Mouse (Mus musculus) intestine, embryonic 14.5 days (tissue): ENCODE measurements around the gene Gbp8. TPM values are rescaled to one million over a fixed set of nuclear protein-coding genes. Genes with fewer than 3 reads are reported as not detected.
"Not testable (repeated sequence)": the region's sequence is repeated elsewhere in the genome, so short reads cannot be mapped to it uniquely, and the experiment has no call there.

Experiments
- ATAC-seq: fragments of 200-750 bp; cut with Nextera tagmentation; replicated peaks from 2 replicates; pipeline ENCODE4 v1.8.0; 2017; ENCODE audit warnings: low read depth, moderate number of reproducible peaks, moderate TSS enrichment, moderate library complexity; ENCODE audit not compliant: low FRiP score, low TSS enrichment
- DNase-seq: peaks from one replicate; pipeline ENCODE4 v3.0.0-alpha.2; 2018; ENCODE audit warnings: low spot score
- H3K27ac ChIP-seq: fragments of 300-500 bp; sonication (generic); 2 replicates; pipeline ENCODE4 v1.5.1; 2014; ENCODE audit warnings: low read depth, mild to moderate bottlenecking, control low read depth
- H3K27me3 ChIP-seq: fragments of 300-500 bp; sonication (generic); replicated peaks from 2 replicates; pipeline ENCODE4 v1.6.1; 2014; ENCODE audit warnings: low read length, control low read depth; ENCODE audit not compliant: control insufficient read depth, insufficient read depth
- H3K36me3 ChIP-seq: fragments of 300-500 bp; sonication (generic); 2 replicates; pipeline ENCODE4 v1.6.1; 2014; ENCODE audit warnings: low read length, control low read depth; ENCODE audit not compliant: control insufficient read depth, insufficient read depth
- H3K4me1 ChIP-seq: fragments of 300-500 bp; sonication (generic); replicated peaks from 2 replicates; pipeline ENCODE4 v1.6.1; 2014; ENCODE audit warnings: low read length, control low read depth, mixed read lengths; ENCODE audit not compliant: control insufficient read depth, insufficient read depth
- H3K4me2 ChIP-seq: fragments of 300-500 bp; sonication (generic); 2 replicates; pipeline ENCODE4 v1.6.1; 2014; ENCODE audit warnings: low read length
- H3K4me3 ChIP-seq: fragments of 300-500 bp; sonication (generic); 2 replicates; pipeline ENCODE4 v1.5.1; 2014; ENCODE audit warnings: low read depth, low read length, control low read depth, mixed read lengths
- H3K9ac ChIP-seq: fragments of 300-500 bp; sonication (generic); 2 replicates; pipeline ENCODE4 v1.6.1; 2014; ENCODE audit warnings: mild to moderate bottlenecking, low read length
- H3K9me3 ChIP-seq: fragments of 300-500 bp; sonication (generic); 2 replicates; pipeline ENCODE4 v1.6.1; 2016; ENCODE audit warnings: low read length, control low read depth; ENCODE audit not compliant: control insufficient read depth
- WGBS: fragments of 180-500 bp; shearing (Covaris S2); extraction: QIAGEN DNeasy Blood & Tissue Kit; methylation state at CpG from one replicate; pipeline ENCODE4 v1.1.7; 2014; 5-methylcytosine and 5-hydroxymethylcytosine counted together
- polyA plus RNA-seq: library from polyadenylated mRNA; unstranded; fragments of >200 nt; fragmentation: Nextera tagmentation; extraction: Ambion mirVana; gene quantifications from 2 replicates; pipeline ENCODE4 v1.2.1, GENCODE M21; 2014

Gene Gbp8
- polyA plus RNA-seq: 1.6 and 2.4 TPM in 2 replicates

GRCm38 (mm10) chr5:105139409-105140088 is at the start of gene Gbp8, which contains the start of the genes Gbp9 and Gbp4:
Gene Gbp8, minus strand, starts transcription at chr5:105139540.
Gene Gbp9, minus strand, starts transcription at chr5:105139539.
Gene Gbp4, minus strand, starts transcription at chr5:105139586.
- H3K27ac ChIP-seq, H3K36me3 ChIP-seq, H3K4me2 ChIP-seq, ATAC-seq, H3K9me3 ChIP-seq, H3K27me3 ChIP-seq, H3K4me1 ChIP-seq, DNase-seq, H3K9ac ChIP-seq, H3K4me3 ChIP-seq: not testable (repeated sequence)
- WGBS: 3% methylated on average over 2 of the region's 2 CpGs

GRCm38 (mm10) chr5:105181446-105181845 is 42.1 kb upstream of the Gbp8 start:
- DNase-seq: no peak
- Histone ChIP-seq H3K27ac (no peak overlapping the region), H3K9me3 (no peaks in the 10 kb centered on the region), H3K9ac (no peak overlapping the region), H3K27me3 (no peaks in the 10 kb centered on the region), H3K4me1 (no peaks in the 10 kb centered on the region), H3K36me3 (no peaks in the 10 kb centered on the region), H3K4me2 (no peak overlapping the region), H3K4me3 (no peak overlapping the region)
- no peak for ATAC-seq

- Histone ChIP-seq H3K9ac (no peak overlapping the region), H3K4me2 (no peak overlapping the region), H3K9me3 (no peaks in the 10 kb centered on the region), H3K27me3 (no peaks in the 10 kb centered on the region), H3K27ac (no peak overlapping the region), H3K36me3 (no peaks in the 10 kb centered on the region), H3K4me1 (no peaks in the 10 kb centered on the region), H3K4me3 (no peak overlapping the region)
- ATAC-seq (no peak), DNase-seq (no peak)
- 84% methylated on average over 5 of the region's 5 CpGs for WGBS
These were observed 17.2 kb upstream of the Gbp8 start for GRCm38 (mm10) chr5:105156582-105156981.

GRCm38 (mm10) chr5:105154049-105154448 is 14.7 kb upstream of the Gbp8 start:
- Histone ChIP-seq H3K4me3 (no peak overlapping the region), H3K4me1 (no peaks in the 10 kb centered on the region), H3K27ac (no peak overlapping the region), H3K27me3 (no peaks in the 10 kb centered on the region), H3K4me2 (no peak overlapping the region), H3K36me3 (no peaks in the 10 kb centered on the region), H3K9me3 (no peaks in the 10 kb centered on the region), H3K9ac (no peak overlapping the region)
- ATAC-seq: no peak
- no peak for DNase-seq

- WGBS: 66% methylated on average over 2 of the region's 2 CpGs
- H3K36me3 ChIP-seq, ATAC-seq: not testable (repeated sequence)
These were observed 8.7 kb upstream of the Gbp8 start for GRCm38 (mm10) chr5:105148062-105148461.

GRCm38 (mm10) chr5:105146447-105146846 is 7.1 kb upstream of the Gbp8 start:
- Histone ChIP-seq H3K4me2 (no peak overlapping the region), H3K27me3 (no peaks in the 10 kb centered on the region), H3K9me3 (no peaks in the 10 kb centered on the region), H3K4me3 (no peak overlapping the region), H3K4me1 (no peaks in the 10 kb centered on the region), H3K27ac (no peak overlapping the region), H3K9ac (no peak overlapping the region), H3K36me3 (no peaks in the 10 kb centered on the region)
- DNase-seq (no peak), ATAC-seq (no peak)

More at GRCm38 (mm10) chr5:105148062-105148461, 8.7 kb upstream of the Gbp8 start:
- H3K4me1 ChIP-seq, H3K4me2 ChIP-seq, H3K9ac ChIP-seq, H3K9me3 ChIP-seq, H3K4me3 ChIP-seq, H3K27me3 ChIP-seq, H3K27ac ChIP-seq, DNase-seq: not testable (repeated sequence)

GRCm38 (mm10) chr5:105145731-105146130 is 6.4 kb upstream of the Gbp8 start:
- not testable (repeated sequence) for DNase-seq, H3K9ac ChIP-seq, H3K4me3 ChIP-seq, H3K27me3 ChIP-seq, H3K4me1 ChIP-seq, H3K9me3 ChIP-seq, ATAC-seq, H3K4me2 ChIP-seq, H3K36me3 ChIP-seq
- peak overlapping the region; percentile 7; the same call in 1 of the 2 replicates for H3K27ac ChIP-seq
- WGBS: 45% methylated on average over 3 of the region's 3 CpGs

- H3K4me2 ChIP-seq, DNase-seq, H3K36me3 ChIP-seq, H3K4me3 ChIP-seq, H3K4me1 ChIP-seq, ATAC-seq, H3K27ac ChIP-seq, H3K9ac ChIP-seq, H3K9me3 ChIP-seq, H3K27me3 ChIP-seq: not testable (repeated sequence)
- 58% methylated on average over 2 of the region's 2 CpGs for WGBS
These were observed 910 bp upstream of the Gbp8 start for GRCm38 (mm10) chr5:105140089-105140810.

- no peaks in the 10 kb centered on the region for H3K27me3 ChIP-seq
- no peaks in the 10 kb centered on the region for H3K9me3 ChIP-seq
- H3K36me3 ChIP-seq: no peaks in the 10 kb centered on the region
- H3K4me1 ChIP-seq: no peaks in the 10 kb centered on the region
- ATAC-seq (no peak), DNase-seq (no peak)
- 74% methylated on average over 1 of the region's 1 CpGs for WGBS
- no peak overlapping the region for H3K9ac ChIP-seq
- H3K27ac ChIP-seq: no peak overlapping the region
- no peak overlapping the region for H3K4me2 ChIP-seq
- no peak overlapping the region for H3K4me3 ChIP-seq
These were observed 434 bp downstream of the Gbp8 start for GRCm38 (mm10) chr5:105138906-105139305.
